Mouse (Mus musculus) embryonic facial prominence, embryonic 11.5 days (tissue): ENCODE results near the gene Mex3b. TPM values are rescaled to one million over a fixed set of nuclear protein-coding genes. Genes with fewer than 3 reads are reported as not detected.

Experiments used
- ATAC-seq: fragments of 200-750 bp; cut with Nextera tagmentation; replicated peaks from 2 replicates; pipeline ENCODE4 v1.8.0; 2017; ENCODE audit warnings: low read depth; ENCODE audit not compliant: insufficient number of reproducible peaks, low FRiP score, low TSS enrichment
- DNase-seq: peaks from one replicate; pipeline ENCODE4 v3.0.0-alpha.2; 2015; ENCODE audit warnings: low spot score
- H3K27ac ChIP-seq: fragments of 300-500 bp; sonication (generic); replicated peaks from 2 replicates; pipeline ENCODE4 v1.5.1; 2014; ENCODE audit warnings: mild to moderate bottlenecking, low read depth, low read length, control low read depth
- H3K27me3 ChIP-seq: fragments of 300-500 bp; sonication (generic); 2 replicates; pipeline ENCODE4 v1.6.1; 2014; ENCODE audit warnings: mild to moderate bottlenecking, low read length, moderate library complexity, mixed read lengths; ENCODE audit not compliant: control insufficient read depth, insufficient read depth
- H3K36me3 ChIP-seq: fragments of 300-500 bp; sonication (generic); replicated peaks from 2 replicates; pipeline ENCODE4 v1.6.1; 2014; ENCODE audit warnings: low read depth, mild to moderate bottlenecking, low read length, moderate library complexity, mixed read lengths; ENCODE audit not compliant: control insufficient read depth, insufficient read depth
- H3K4me1 ChIP-seq: fragments of 300-500 bp; sonication (generic); 2 replicates; pipeline ENCODE4 v1.6.1; 2014; ENCODE audit warnings: low read length, mixed read lengths; ENCODE audit not compliant: control insufficient read depth, insufficient read depth
- H3K4me2 ChIP-seq: fragments of 300-500 bp; sonication (generic); 2 replicates; pipeline ENCODE4 v1.6.1; 2014; ENCODE audit warnings: low read depth, mild to moderate bottlenecking, control low read depth, low read length, moderate library complexity
- H3K4me3 ChIP-seq: fragments of 300-500 bp; sonication (generic); 2 replicates; pipeline ENCODE4 v1.5.1; 2014; ENCODE audit warnings: low read depth, low read length, control low read depth
- H3K9ac ChIP-seq: fragments of 300-500 bp; sonication (generic); replicated peaks from 2 replicates; pipeline ENCODE4 v1.6.1; 2014; ENCODE audit warnings: mild to moderate bottlenecking, control low read depth, low read length
- H3K9me3 ChIP-seq: fragments of 300-500 bp; sonication (generic); replicated peaks from 2 replicates; pipeline ENCODE4 v1.6.1; 2016; ENCODE audit warnings: mild to moderate bottlenecking, low read length, inconsistent platforms, mixed read lengths; ENCODE audit not compliant: control insufficient read depth
- WGBS: fragments of 180-500 bp; shearing (Covaris S2); extraction: QIAGEN DNeasy Blood & Tissue Kit; methylation state at CpG from one replicate; pipeline ENCODE4 v1.1.7; 2014; 5-methylcytosine and 5-hydroxymethylcytosine counted together
- polyA plus RNA-seq: library from polyadenylated mRNA; unstranded; fragments of >200 nt; fragmentation: Nextera tagmentation; extraction: Ambion mirVana; gene quantifications from 2 replicates; pipeline ENCODE4 v1.2.1, GENCODE M21; 2014

Gene Mex3b
- polyA plus RNA-seq, 1 experiment from 2014 or later = 41.6 TPM

- no peaks in the 10 kb centered on the region for H3K9me3 ChIP-seq
- no peak for ATAC-seq
- H3K4me3 ChIP-seq = no peak overlapping the region
- DNase-seq = no peak
- H3K4me2 ChIP-seq = no peak overlapping the region
- H3K27me3 ChIP-seq = no peaks in the 10 kb centered on the region
- no peak overlapping the region for H3K9ac ChIP-seq
- 54% methylated on average over 1 of the region's 1 CpGs for WGBS
- H3K36me3 ChIP-seq = no peaks in the 10 kb centered on the region
- no peaks in the 10 kb centered on the region for H3K4me1 ChIP-seq
- H3K27ac ChIP-seq = no peak overlapping the region
Measured at GRCm38 (mm10) chr7:82838414-82838813, 28.7 kb upstream of the Mex3b start.

- no peak for DNase-seq
- 65% methylated on average over 11 of the region's 11 CpGs for WGBS
- ATAC-seq = no peak
- H3K27ac ChIP-seq = no peak overlapping the region
- no peaks in the 10 kb centered on the region for H3K4me1 ChIP-seq
- no peaks in the 10 kb centered on the region for H3K36me3 ChIP-seq
- H3K27me3 ChIP-seq = no peaks in the 10 kb centered on the region
- no peak overlapping the region for H3K4me3 ChIP-seq
- no peaks in the 10 kb centered on the region for H3K9me3 ChIP-seq
- H3K4me2 ChIP-seq = no peak overlapping the region
- no peak overlapping the region for H3K9ac ChIP-seq
Measured at GRCm38 (mm10) chr7:82838965-82839675, 28.0 kb upstream of the Mex3b start.

GRCm38 (mm10) chr7:82842222-82842920, 24.8 kb upstream of the Mex3b start:
- Histone ChIP-seq H3K9ac (no peak overlapping the region), H3K27me3 (no peaks in the 10 kb centered on the region), H3K4me2 (no peak overlapping the region), H3K4me1 (no peaks in the 10 kb centered on the region), H3K36me3 (no peaks in the 10 kb centered on the region), H3K9me3 (no peaks in the 10 kb centered on the region), H3K27ac (no peak overlapping the region), H3K4me3 (no peak overlapping the region)
- DNase-seq = no peak
- ATAC-seq = no peak
- WGBS = 54% methylated on average over 10 of the region's 10 CpGs

- no peak overlapping the region for H3K4me3 ChIP-seq
- WGBS = 84% methylated on average over 3 of the region's 3 CpGs
- H3K4me1 ChIP-seq = no peaks in the 10 kb centered on the region
- H3K9ac ChIP-seq = no peak overlapping the region
- H3K27ac ChIP-seq = no peak overlapping the region
- H3K36me3 ChIP-seq = no peaks in the 10 kb centered on the region
- ATAC-seq (no peak), DNase-seq (no peak)
- H3K4me2 ChIP-seq = no peak overlapping the region
- H3K27me3 ChIP-seq = no peaks in the 10 kb centered on the region
- H3K9me3 ChIP-seq = no peaks in the 10 kb centered on the region
Measured at GRCm38 (mm10) chr7:82850756-82851155, 16.4 kb upstream of the Mex3b start.

GRCm38 (mm10) chr7:82851670-82852069, 15.5 kb upstream of the Mex3b start:
- H3K27me3 ChIP-seq = no peaks in the 10 kb centered on the region
- no peak overlapping the region for H3K9ac ChIP-seq
- H3K36me3 ChIP-seq = no peaks in the 10 kb centered on the region
- no peak for DNase-seq
- no peaks in the 10 kb centered on the region for H3K4me1 ChIP-seq
- H3K4me3 ChIP-seq = no peak overlapping the region
- WGBS = 94% methylated on average over 4 of the region's 4 CpGs
- H3K4me2 ChIP-seq = no peak overlapping the region
- H3K9me3 ChIP-seq = no peaks in the 10 kb centered on the region
- ATAC-seq = no peak
- no peak overlapping the region for H3K27ac ChIP-seq

GRCm38 (mm10) chr7:82854195-82854766, 12.9 kb upstream of the Mex3b start:
- no peak overlapping the region for H3K9ac ChIP-seq
- no peak overlapping the region for H3K4me2 ChIP-seq
- H3K27ac ChIP-seq = no peak overlapping the region
- H3K4me3 ChIP-seq = no peak overlapping the region
- 43% methylated on average over 3 of the region's 3 CpGs for WGBS
- no peaks in the 10 kb centered on the region for H3K9me3 ChIP-seq
- no peaks in the 10 kb centered on the region for H3K4me1 ChIP-seq
- DNase-seq (no peak), ATAC-seq (no peak)
- H3K27me3 ChIP-seq = no peaks in the 10 kb centered on the region
- no peaks in the 10 kb centered on the region for H3K36me3 ChIP-seq

GRCm38 (mm10) chr7:82858611-82859010, 8.5 kb upstream of the Mex3b start:
- Histone ChIP-seq H3K27ac (no peak overlapping the region), H3K27me3 (no peaks in the 10 kb centered on the region), H3K9ac (no peak overlapping the region), H3K4me3 (no peak overlapping the region), H3K4me2 (no peak overlapping the region), H3K4me1 (no peaks in the 10 kb centered on the region), H3K36me3 (no peaks in the 10 kb centered on the region), H3K9me3 (no peaks in the 10 kb centered on the region)
- ATAC-seq (no peak), DNase-seq (no peak)
- 59% methylated on average over 4 of the region's 4 CpGs for WGBS

- 83% methylated on average over 2 of the region's 2 CpGs for WGBS
- no peaks in the 10 kb centered on the region for H3K9me3 ChIP-seq
- DNase-seq = no peak
Measured at GRCm38 (mm10) chr7:82860626-82861025, 6.5 kb upstream of the Mex3b start.

More at GRCm38 (mm10) chr7:82860626-82861025, 6.5 kb upstream of the Mex3b start:
- Histone ChIP-seq H3K9ac (no peak overlapping the region), H3K4me2 (no peak overlapping the region), H3K4me1 (no peaks in the 10 kb centered on the region), H3K4me3 (no peak overlapping the region), H3K27ac (no peak overlapping the region), H3K36me3 (no peaks in the 10 kb centered on the region), H3K27me3 (no peaks in the 10 kb centered on the region)
- no peak for ATAC-seq
